Mouse (Mus musculus) heart, embryonic 10.5 days (tissue): ENCODE measurements around the gene Adk. TPM values are rescaled to one million over a fixed set of nuclear protein-coding genes. Genes with fewer than 3 reads are reported as not detected.

Experiments used
- DNase-seq: peaks from one replicate; pipeline ENCODE4 v3.0.0-alpha.2; 2017; ENCODE audit warnings: low spot score
- H3K27ac ChIP-seq: fragments of 300-500 bp; sonication (generic); 2 replicates; pipeline ENCODE4 v1.5.1; 2016; ENCODE audit warnings: mild to moderate bottlenecking
- H3K27me3 ChIP-seq: fragments of 300-500 bp; sonication (generic); 2 replicates; pipeline ENCODE4 v1.6.1; 2016; ENCODE audit warnings: mild to moderate bottlenecking; ENCODE audit not compliant: poor library complexity, insufficient read depth, severe bottlenecking
- H3K36me3 ChIP-seq: fragments of 300-500 bp; sonication (generic); 2 replicates; pipeline ENCODE4 v1.6.1; 2016; ENCODE audit warnings: mild to moderate bottlenecking, moderate library complexity
- H3K4me1 ChIP-seq: fragments of 300-500 bp; sonication (generic); 2 replicates; pipeline ENCODE4 v1.6.1; 2016; ENCODE audit warnings: mild to moderate bottlenecking
- H3K4me3 ChIP-seq: fragments of 300-500 bp; sonication (generic); 2 replicates; pipeline ENCODE4 v1.5.1; 2016; ENCODE audit warnings: mild to moderate bottlenecking, moderate library complexity
- H3K9me3 ChIP-seq: fragments of 300-500 bp; sonication (generic); 2 replicates; pipeline ENCODE4 v1.6.1; 2016; ENCODE audit warnings: mild to moderate bottlenecking, moderate library complexity
- WGBS: fragments of 180-500 bp; shearing (Covaris S2); methylation state at CpG from one replicate; pipeline ENCODE4 v1.1.7; 2016; 5-methylcytosine and 5-hydroxymethylcytosine counted together
- polyA plus RNA-seq: library from polyadenylated mRNA; unstranded; fragments of >200 nt; fragmentation: Nextera tagmentation; extraction: Ambion mirVana; gene quantifications from 2 replicates; pipeline ENCODE4 v1.2.1, GENCODE M21; 2016

Gene Adk
- polyA plus RNA-seq, 1 experiment from 2014 or later: 275 TPM

DNA sequence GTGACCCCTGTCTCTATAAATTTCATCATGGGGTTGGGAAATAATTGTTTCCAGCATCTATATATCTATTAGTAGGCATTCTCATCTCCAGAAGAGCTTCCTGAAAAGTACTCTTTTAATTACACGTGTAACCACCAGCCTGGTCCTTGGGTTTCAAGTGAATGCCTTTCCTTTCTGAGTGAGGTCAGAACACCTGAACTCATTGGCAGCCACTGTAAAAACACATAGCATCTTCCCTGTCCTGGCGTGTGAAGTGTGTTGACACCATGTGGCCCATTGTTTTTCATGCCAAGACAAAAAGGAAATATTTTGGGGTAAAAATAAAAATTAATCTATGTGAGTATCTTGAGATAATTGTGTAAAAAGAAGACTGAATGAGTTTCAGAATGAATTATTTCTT is 316.2 kb downstream of the Adk start:
- Histone ChIP-seq H3K27ac (no peak overlapping the region), H3K4me1 (no peaks in the 10 kb centered on the region), H3K36me3 (peaks cover 10% of the 10 kb centered on the region; the same call in 1 of the 2 replicates), H3K9me3 (no peaks in the 10 kb centered on the region), H3K27me3 (no peaks in the 10 kb centered on the region), H3K4me3 (no peak overlapping the region)
- 86% methylated on average over 2 of the region's 2 CpGs for WGBS
- no peak for DNase-seq

DNA sequence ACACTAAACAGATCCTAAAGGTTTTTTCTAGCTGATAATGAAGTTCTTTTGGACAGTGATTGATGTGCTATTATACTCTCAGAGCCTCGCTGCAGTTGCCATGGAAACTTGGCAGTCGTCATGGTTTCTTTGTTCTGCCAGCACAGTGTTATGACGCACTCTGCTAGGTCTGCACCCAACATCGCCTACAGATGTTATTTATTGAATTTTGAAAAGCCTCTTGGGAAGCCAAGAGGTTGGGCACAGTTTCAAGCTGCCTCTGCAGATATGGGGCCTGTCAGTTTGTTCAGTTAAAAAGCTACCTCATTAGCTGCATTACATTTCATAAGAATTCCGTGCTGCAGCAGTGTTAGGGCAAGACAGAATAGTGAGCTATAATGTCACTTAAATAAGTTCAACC is 316.8 kb downstream of the Adk start:
- WGBS: 60% methylated on average over 5 of the region's 5 CpGs
- no peak overlapping the region for H3K27ac ChIP-seq

DNA sequence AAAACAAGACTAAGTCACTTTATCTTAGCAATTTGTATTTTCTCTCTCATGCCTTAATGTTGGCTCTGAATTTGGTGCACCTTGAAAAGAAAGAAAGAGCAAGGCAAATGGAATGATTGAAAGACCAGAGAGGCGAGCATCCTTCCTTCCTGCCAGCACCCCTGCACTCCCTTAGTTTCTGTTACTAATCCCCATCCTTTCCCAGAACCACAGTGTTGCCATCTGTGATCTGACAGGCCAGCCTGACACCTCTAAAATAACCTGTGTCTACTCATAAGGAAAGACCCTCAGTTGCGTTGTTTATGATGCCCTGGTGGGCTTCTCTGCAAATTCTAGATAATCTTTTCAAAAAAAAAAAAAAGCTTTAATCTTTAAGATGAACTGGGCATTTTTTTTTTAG is 319.6 kb downstream of the Adk start:
- peaks cover 3% of the 10 kb centered on the region; the same call in 1 of the 2 replicates for H3K36me3 ChIP-seq
- WGBS: 73% methylated on average over 2 of the region's 2 CpGs
- DNase-seq: no peak
- no peaks in the 10 kb centered on the region for H3K9me3 ChIP-seq
- H3K27ac ChIP-seq: no peak overlapping the region
- H3K4me3 ChIP-seq: no peak overlapping the region
- H3K4me1 ChIP-seq: no peaks in the 10 kb centered on the region
- H3K27me3 ChIP-seq: no peaks in the 10 kb centered on the region

More for the DNA sequence above, 316.8 kb downstream of the Adk start:
- Histone ChIP-seq H3K36me3 (peaks cover 10% of the 10 kb centered on the region; the same call in 1 of the 2 replicates), H3K4me1 (no peaks in the 10 kb centered on the region), H3K27me3 (no peaks in the 10 kb centered on the region), H3K4me3 (no peak overlapping the region), H3K9me3 (no peaks in the 10 kb centered on the region)
- DNase-seq: no peak

GRCm38 (mm10) chr14:21372689-21373088 is 320.3 kb downstream of the Adk start:
- 92% methylated on average over 5 of the region's 5 CpGs for WGBS
- no peak overlapping the region for H3K27ac ChIP-seq
- DNase-seq: no peak
- H3K27me3 ChIP-seq: no peaks in the 10 kb centered on the region
- H3K4me1 ChIP-seq: no peaks in the 10 kb centered on the region
- no peak overlapping the region for H3K4me3 ChIP-seq
- H3K36me3 ChIP-seq: peaks cover 3% of the 10 kb centered on the region; the same call in 1 of the 2 replicates
- H3K9me3 ChIP-seq: no peaks in the 10 kb centered on the region

- no peaks in the 10 kb centered on the region for H3K27me3 ChIP-seq
- H3K27ac ChIP-seq: no peak overlapping the region
- H3K36me3 ChIP-seq: peaks cover 26% of the 10 kb centered on the region
- H3K9me3 ChIP-seq: no peaks in the 10 kb centered on the region
- no peaks in the 10 kb centered on the region for H3K4me1 ChIP-seq
- no peak for DNase-seq
- 93% methylated on average over 5 of the region's 5 CpGs for WGBS
- no peak overlapping the region for H3K4me3 ChIP-seq
These were observed 331.5 kb downstream of the Adk start for GRCm38 (mm10) chr14:21383701-21384428.

DNA sequence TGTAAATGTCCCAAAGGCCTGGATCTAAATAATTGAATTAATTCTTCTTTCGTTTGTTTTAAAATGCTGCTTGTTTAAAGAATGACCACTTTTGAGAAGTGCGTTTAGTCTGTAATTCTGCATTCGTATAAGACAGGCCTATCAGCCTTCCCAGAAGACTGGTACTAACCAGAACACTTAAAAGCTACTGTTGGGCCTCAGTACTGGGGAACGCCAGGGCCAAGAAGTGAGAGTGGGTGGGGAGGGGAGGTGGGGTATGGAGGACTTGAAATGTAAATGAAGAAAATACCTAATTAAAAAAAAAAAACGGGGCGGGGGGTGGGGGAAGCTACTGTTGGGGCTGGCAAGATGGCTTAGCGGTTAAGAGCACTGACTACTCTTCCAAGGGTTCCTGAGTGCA is 347.1 kb downstream of the Adk start:
- peaks cover 11% of the 10 kb centered on the region; the same call in 1 of the 2 replicates for H3K36me3 ChIP-seq
- H3K27ac ChIP-seq: no peak overlapping the region
- WGBS: 92% methylated on average over 7 of the region's 7 CpGs
- H3K4me1 ChIP-seq: peaks cover 4% of the 10 kb centered on the region
- no peak overlapping the region for H3K4me3 ChIP-seq
- H3K27me3 ChIP-seq: no peaks in the 10 kb centered on the region
- no peak for DNase-seq
- no peaks in the 10 kb centered on the region for H3K9me3 ChIP-seq

GRCm38 (mm10) chr14:21402157-21402601 is 349.8 kb downstream of the Adk start:
- H3K27ac ChIP-seq: no peak overlapping the region
- no peaks in the 10 kb centered on the region for H3K9me3 ChIP-seq
- H3K4me3 ChIP-seq: no peak overlapping the region
- DNase-seq: no peak
- 86% methylated on average over 8 of the region's 8 CpGs for WGBS
- no peaks in the 10 kb centered on the region for H3K27me3 ChIP-seq
- peaks cover 4% of the 10 kb centered on the region for H3K4me1 ChIP-seq
- H3K36me3 ChIP-seq: peaks cover 6% of the 10 kb centered on the region; the same call in 1 of the 2 replicates

DNA sequence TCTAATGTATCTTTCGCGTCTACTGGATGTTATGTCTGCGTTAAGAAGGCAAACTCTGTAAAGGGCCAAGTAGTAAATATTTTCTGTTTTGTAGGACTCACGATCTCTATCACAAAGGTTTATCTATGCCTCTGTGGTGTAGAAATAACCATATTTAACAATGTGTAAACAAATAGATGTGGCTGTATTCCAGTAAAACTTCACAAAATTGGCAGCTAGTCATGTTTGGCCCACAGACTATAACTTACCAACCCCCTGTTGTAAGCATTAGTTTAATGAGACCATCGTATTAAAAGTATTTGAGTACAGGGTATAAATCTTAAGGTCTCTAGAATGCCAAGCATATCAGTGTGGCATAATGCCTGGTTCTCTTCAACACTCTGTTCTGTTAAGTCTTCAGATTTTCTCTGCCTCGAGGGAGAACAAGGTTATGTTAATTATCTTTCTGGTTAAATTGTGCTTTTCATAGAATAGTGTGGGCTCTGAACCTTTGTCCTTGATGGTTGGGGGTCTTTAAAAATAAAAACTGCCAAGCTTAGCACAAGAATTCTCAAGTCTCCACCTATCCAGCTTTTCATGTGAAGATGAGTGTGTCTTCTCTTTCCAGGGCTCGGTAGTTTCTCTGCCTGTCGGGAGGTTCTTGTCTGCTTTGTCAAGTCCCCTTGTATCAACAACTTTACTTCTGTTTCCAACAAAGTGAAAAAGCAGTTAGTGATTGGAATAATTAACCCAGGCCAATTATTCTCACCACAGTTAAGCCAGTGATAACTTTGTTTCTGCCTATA is 350.4 kb downstream of the Adk start:
- no peaks in the 10 kb centered on the region for H3K27me3 ChIP-seq
- DNase-seq: no peak
- peaks cover 4% of the 10 kb centered on the region; the same call in 1 of the 2 replicates for H3K36me3 ChIP-seq
- no peak overlapping the region for H3K4me3 ChIP-seq
- H3K4me1 ChIP-seq: peaks cover 4% of the 10 kb centered on the region
- H3K27ac ChIP-seq: no peak overlapping the region
- WGBS: 84% methylated on average over 8 of the region's 8 CpGs
- no peaks in the 10 kb centered on the region for H3K9me3 ChIP-seq

GRCm38 (mm10) chr14:21406946-21407345 is 354.6 kb downstream of the Adk start:
- WGBS: 92% methylated on average over 5 of the region's 5 CpGs

DNA sequence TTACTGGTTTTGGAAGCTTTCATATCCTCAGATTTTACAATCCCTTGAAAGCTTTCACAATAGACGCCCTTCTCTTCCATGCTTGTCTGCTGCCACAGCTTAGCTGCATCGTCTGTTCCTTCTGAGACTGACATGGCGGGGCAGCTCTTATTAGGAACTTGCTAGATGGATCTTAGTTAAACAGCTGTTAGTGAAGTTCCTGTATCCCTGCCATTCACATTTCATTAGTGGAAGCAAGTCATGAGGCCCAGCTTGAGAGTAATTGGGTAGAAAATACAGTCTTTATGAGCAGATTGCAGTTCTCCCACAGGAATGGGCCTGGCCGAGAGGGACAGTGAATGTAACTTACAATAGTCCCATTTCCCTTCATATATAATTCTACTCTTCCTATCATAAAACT is 356.5 kb downstream of the Adk start:
- Histone ChIP-seq H3K27me3 (no peaks in the 10 kb centered on the region), H3K36me3 (no peaks in the 10 kb centered on the region; the same call in 1 of the 2 replicates)
- 88% methylated on average over 4 of the region's 4 CpGs for WGBS

More at GRCm38 (mm10) chr14:21406946-21407345, 354.6 kb downstream of the Adk start:
- no peak overlapping the region for H3K27ac ChIP-seq
- no peaks in the 10 kb centered on the region for H3K36me3 ChIP-seq
- no peaks in the 10 kb centered on the region for H3K27me3 ChIP-seq
- H3K9me3 ChIP-seq: no peaks in the 10 kb centered on the region
- H3K4me1 ChIP-seq: no peaks in the 10 kb centered on the region
- no peak overlapping the region for H3K4me3 ChIP-seq
- no peak for DNase-seq

GRCm38 (mm10) chr14:21410769-21411477 is 358.5 kb downstream of the Adk start:
- WGBS: 88% methylated on average over 7 of the region's 7 CpGs
- Histone ChIP-seq H3K4me1 (no peaks in the 10 kb centered on the region), H3K36me3 (no peaks in the 10 kb centered on the region; the same call in 1 of the 2 replicates), H3K27me3 (no peaks in the 10 kb centered on the region), H3K27ac (no peak overlapping the region), H3K9me3 (no peaks in the 10 kb centered on the region), H3K4me3 (no peak overlapping the region)
- DNase-seq: no peak

More for the DNA sequence above, 356.5 kb downstream of the Adk start:
- no peak for DNase-seq
- H3K9me3 ChIP-seq: no peaks in the 10 kb centered on the region
- H3K27ac ChIP-seq: no peak overlapping the region
- H3K4me3 ChIP-seq: no peak overlapping the region
- H3K4me1 ChIP-seq: no peaks in the 10 kb centered on the region

- no peaks in the 10 kb centered on the region for H3K4me1 ChIP-seq
- H3K36me3 ChIP-seq: no peaks in the 10 kb centered on the region; the same call in 1 of the 2 replicates
- no peaks in the 10 kb centered on the region for H3K9me3 ChIP-seq
- H3K27ac ChIP-seq: no peak overlapping the region
- WGBS: 94% methylated on average over 6 of the region's 6 CpGs
- DNase-seq: no peak
- H3K4me3 ChIP-seq: no peak overlapping the region
- no peaks in the 10 kb centered on the region for H3K27me3 ChIP-seq
These were observed 359.1 kb downstream of the Adk start for GRCm38 (mm10) chr14:21411524-21411923.
